Mouse (Mus musculus) testis, adult 2 months (tissue): Measurements from ENCODE around the gene Pcdh18. TPM values are rescaled to one million over a fixed set of nuclear protein-coding genes. Genes with fewer than 3 reads are reported as not detected.
A peak's percentile ranks its signal among the peaks of the same experiment; 100 is the strongest.

Source experiments
- H3K27ac ChIP-seq: fragments of 200-500 bp; 2 replicates; pipeline ENCODE4 v1.5.1; 2012; ENCODE audit warnings: low read depth, low read length; ENCODE audit not compliant: control insufficient read depth, insufficient read depth
- H3K27me3 ChIP-seq: fragments of 200-500 bp; 2 replicates; pipeline ENCODE4 v1.6.1; 2012; ENCODE audit warnings: mild to moderate bottlenecking, low read length, moderate library complexity; ENCODE audit not compliant: control insufficient read depth, insufficient read depth
- H3K36me3 ChIP-seq: fragments of 200-500 bp; 2 replicates; pipeline ENCODE4 v1.6.1; 2012; ENCODE audit warnings: mild to moderate bottlenecking, low read length; ENCODE audit not compliant: control insufficient read depth, insufficient read depth
- H3K4me1 ChIP-seq: fragments of 200-500 bp; 2 replicates; pipeline ENCODE4 v1.6.1; 2012; ENCODE audit warnings: low read length; ENCODE audit not compliant: control insufficient read depth, insufficient read depth
- H3K4me3 ChIP-seq: fragments of 200-500 bp; 2 replicates; pipeline ENCODE4 v1.5.1; 2012; ENCODE audit warnings: low read depth, mild to moderate bottlenecking, low read length, moderate library complexity, mixed read lengths; ENCODE audit not compliant: control insufficient read depth
- CTCF ChIP-seq: fragments of 200-500 bp; IDR thresholded peaks from 2 replicates; pipeline ENCODE4 v1.5.1; 2012; ENCODE audit warnings: low read depth, mild to moderate bottlenecking, inconsistent platforms, low read length, moderate library complexity; ENCODE audit not compliant: control insufficient read depth, insufficient read depth, insufficient replicate concordance
- POLR2A ChIP-seq: fragments of 200-500 bp; IDR thresholded peaks from 2 replicates; pipeline ENCODE4 v1.6.1; 2012; ENCODE audit warnings: low read depth, mild to moderate bottlenecking, inconsistent platforms, low read length, moderate library complexity; ENCODE audit not compliant: control insufficient read depth
- polyA plus RNA-seq: library from polyadenylated mRNA; depleted of rRNA; stranded (reverse); fragments of >200 nt; gene quantifications from 2 replicates; pipeline ENCODE4 v1.2.3, GENCODE M21; 2012

The Pcdh18 gene
- polyA plus RNA-seq, 1 experiment, result 0.09 TPM

DNA sequence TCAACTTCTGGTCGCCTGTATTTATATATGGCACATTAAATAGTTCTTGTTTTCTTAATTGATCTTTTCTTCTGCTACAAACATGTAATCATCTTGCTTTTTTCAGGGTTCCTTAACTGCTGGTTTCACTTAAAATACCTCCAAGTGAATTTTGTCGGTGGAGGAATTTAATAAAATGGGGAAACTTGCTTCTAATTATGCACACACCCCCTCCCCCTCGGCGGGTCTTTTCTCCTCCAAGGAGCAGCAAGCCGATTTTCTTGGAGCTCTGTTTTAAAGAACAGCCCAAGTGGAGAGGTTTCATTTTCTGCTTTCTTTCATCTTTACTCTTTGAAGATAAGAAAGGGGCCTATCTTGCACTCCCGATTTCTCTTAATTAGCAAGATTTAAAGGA is 498 bp upstream of the Pcdh18 start:
- no peak for TF ChIP-seq CTCF
- TF ChIP-seq POLR2A, result no peak
- Histone ChIP-seq H3K4me1 (no peaks in the 10 kb centered on the region; the same call in 1 of the 2 replicates), H3K4me3 (no peak overlapping the region), H3K36me3 (no peaks in the 10 kb centered on the region), H3K27me3 (no peaks in the 10 kb centered on the region), H3K27ac (no peak overlapping the region)

- H3K27ac ChIP-seq, result no peak overlapping the region
- TF ChIP-seq CTCF (no peak), POLR2A (no peak)
- H3K36me3 ChIP-seq, result no peaks in the 10 kb centered on the region
- no peaks in the 10 kb centered on the region; the same call in 1 of the 2 replicates for H3K4me1 ChIP-seq
- no peaks in the 10 kb centered on the region for H3K27me3 ChIP-seq
- H3K4me3 ChIP-seq, result peak overlapping the region; percentile 57; the same call in 1 of the 2 replicates
Observed at GRCm38 (mm10) chr3:49755986-49756845, 909 bp downstream of the Pcdh18 start.

DNA sequence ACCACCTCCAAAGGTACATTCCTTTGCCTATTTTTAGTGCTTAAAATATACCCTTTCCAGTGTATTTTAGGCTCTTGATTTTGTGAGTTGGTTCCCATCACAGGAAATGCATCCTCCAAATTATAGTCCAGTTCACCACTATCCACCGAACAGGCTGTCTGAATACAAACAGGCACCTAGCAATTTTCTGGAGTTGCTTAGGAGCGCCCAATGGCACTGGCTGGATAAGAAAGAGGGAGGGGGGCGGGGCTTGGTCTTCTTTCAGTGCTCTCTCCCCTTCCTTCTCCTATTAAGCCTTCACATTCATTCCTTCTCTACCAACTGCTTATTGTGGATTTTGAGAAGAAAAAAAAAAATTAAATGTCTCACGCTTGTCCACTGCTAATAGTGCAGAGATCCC is 4.4 kb downstream of the Pcdh18 start:
- TF ChIP-seq POLR2A (no peak), CTCF (no peak)
- H3K4me3 ChIP-seq, result no peak overlapping the region
- no peaks in the 10 kb centered on the region for H3K36me3 ChIP-seq
- H3K27me3 ChIP-seq, result no peaks in the 10 kb centered on the region
- no peaks in the 10 kb centered on the region; the same call in 1 of the 2 replicates for H3K4me1 ChIP-seq
- H3K27ac ChIP-seq, result no peak overlapping the region

DNA sequence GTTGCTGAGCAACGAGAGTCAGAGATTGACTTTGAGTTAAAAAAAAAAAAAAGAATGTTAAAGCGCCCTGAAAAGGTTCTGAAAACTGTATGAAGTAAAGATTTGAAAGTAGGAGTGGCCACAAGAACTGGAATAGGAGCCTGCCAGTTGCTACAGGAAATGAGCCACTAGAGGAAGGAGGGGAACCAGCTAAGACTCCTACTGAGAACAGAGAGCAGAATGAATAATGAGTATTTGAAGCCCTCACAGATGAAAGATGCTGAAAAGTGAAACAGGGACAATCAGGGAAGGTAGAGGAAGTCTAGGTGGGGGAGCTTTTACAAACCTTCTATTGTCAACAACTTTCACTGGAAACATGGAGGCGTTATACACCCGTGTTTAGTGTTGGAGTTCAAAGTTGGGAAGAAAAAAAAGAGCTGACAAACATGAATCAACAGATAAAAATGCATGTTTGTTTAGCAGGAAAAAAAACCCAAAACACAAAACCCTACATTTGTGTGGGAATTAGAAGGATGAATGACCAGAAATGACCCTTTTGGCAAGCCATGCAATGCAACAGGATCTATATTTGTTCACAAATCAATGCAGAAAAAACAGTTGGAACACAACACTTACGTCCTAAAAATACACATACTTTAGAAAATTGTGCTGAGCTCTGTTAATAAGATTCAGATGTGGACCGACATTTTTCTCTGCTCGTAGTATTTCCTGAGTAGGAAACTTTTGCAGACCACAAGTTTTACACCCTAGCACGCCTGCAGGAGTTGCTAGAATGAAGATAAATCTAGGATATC is 7.4 kb downstream of the Pcdh18 start:
- no peak for TF ChIP-seq POLR2A
- TF ChIP-seq CTCF, result no peak
- Histone ChIP-seq H3K27me3 (no peaks in the 10 kb centered on the region), H3K36me3 (no peaks in the 10 kb centered on the region), H3K27ac (no peak overlapping the region), H3K4me1 (peaks cover 1% of the 10 kb centered on the region), H3K4me3 (no peak overlapping the region)

DNA sequence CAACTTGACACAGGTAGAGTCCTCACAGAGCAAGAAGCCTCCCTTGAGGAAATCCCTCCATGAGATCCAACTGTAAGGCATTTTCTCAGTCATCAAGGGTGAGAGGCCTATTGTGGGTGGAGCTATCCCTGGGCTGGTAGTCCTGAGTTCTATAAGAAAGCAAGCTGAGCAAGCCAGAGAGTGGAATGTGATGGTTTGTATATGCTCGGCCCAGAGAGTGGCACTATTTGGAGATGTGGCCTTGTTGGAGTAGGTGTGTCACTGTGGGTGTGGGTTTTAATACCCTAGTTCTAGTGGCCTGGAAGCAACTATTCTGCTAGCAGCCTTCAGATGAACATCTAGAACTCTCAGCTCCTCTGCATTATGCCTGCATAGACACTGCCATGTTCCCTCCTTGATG is 9.1 kb downstream of the Pcdh18 start:
- Histone ChIP-seq H3K4me3 (no peak overlapping the region), H3K27me3 (no peaks in the 10 kb centered on the region), H3K27ac (no peak overlapping the region), H3K4me1 (peaks cover 3% of the 10 kb centered on the region), H3K36me3 (no peaks in the 10 kb centered on the region)
- no peak for TF ChIP-seq CTCF
- no peak for TF ChIP-seq POLR2A

DNA sequence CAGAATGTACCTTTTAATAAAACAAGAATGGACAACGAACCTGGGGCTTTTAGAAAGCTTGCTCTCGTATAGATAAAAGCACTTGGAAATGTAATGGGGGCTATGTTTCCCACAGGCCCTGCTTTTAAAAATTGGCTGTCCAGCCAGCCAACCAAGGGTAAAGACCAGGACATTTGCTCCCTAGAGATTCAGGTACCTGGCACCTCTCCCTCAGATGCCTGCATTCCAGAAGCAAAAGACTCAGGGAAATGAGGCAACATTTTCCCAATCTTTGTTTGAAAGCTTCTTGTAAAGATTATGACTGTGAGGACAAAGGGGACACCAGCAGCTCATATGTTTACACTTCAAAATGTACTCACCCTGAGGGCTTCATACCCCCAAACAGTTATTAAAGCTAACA is 18.1 kb downstream of the Pcdh18 start:
- Histone ChIP-seq H3K36me3 (no peaks in the 10 kb centered on the region), H3K27me3 (no peaks in the 10 kb centered on the region), H3K4me1 (no peaks in the 10 kb centered on the region), H3K4me3 (no peak overlapping the region), H3K27ac (no peak overlapping the region)
- no peak for TF ChIP-seq CTCF
- no peak for TF ChIP-seq POLR2A

- no peak overlapping the region for H3K4me3 ChIP-seq
- no peaks in the 10 kb centered on the region for H3K4me1 ChIP-seq
- no peaks in the 10 kb centered on the region for H3K27me3 ChIP-seq
- no peaks in the 10 kb centered on the region for H3K36me3 ChIP-seq
- H3K27ac ChIP-seq, result no peak overlapping the region
- TF ChIP-seq CTCF (no peak), POLR2A (no peak)
Observed at GRCm38 (mm10) chr3:49738531-49738930, 18.6 kb downstream of the Pcdh18 start.
